Mouse (Mus musculus) heart, embryonic 13.5 days (tissue): Measurements from ENCODE around the gene Egflam. TPM values are rescaled to one million over a fixed set of nuclear protein-coding genes. Genes with fewer than 3 reads are reported as not detected.
A peak's percentile ranks its signal among the peaks of the same experiment; 100 is the strongest.

Source experiments
- ATAC-seq: fragments of 200-750 bp; cut with Nextera tagmentation; 2 replicates; pipeline ENCODE4 v1.8.0; 2017; ENCODE audit warnings: moderate TSS enrichment; ENCODE audit not compliant: insufficient number of reproducible peaks, low FRiP score, low TSS enrichment; ENCODE audit errors: extremely low read depth
- H3K27ac ChIP-seq: fragments of 300-500 bp; sonication (generic); replicated peaks from 2 replicates; pipeline ENCODE4 v1.5.1; 2015; ENCODE audit warnings: moderate library complexity, mild to moderate bottlenecking, inconsistent platforms
- H3K27me3 ChIP-seq: fragments of 300-500 bp; sonication (generic); replicated peaks from 2 replicates; pipeline ENCODE4 v1.6.1; 2015; ENCODE audit warnings: mild to moderate bottlenecking, inconsistent platforms
- H3K36me3 ChIP-seq: fragments of 300-500 bp; sonication (generic); 2 replicates; pipeline ENCODE4 v1.6.1; 2015; ENCODE audit warnings: mild to moderate bottlenecking, inconsistent platforms
- H3K4me1 ChIP-seq: fragments of 300-500 bp; sonication (generic); 2 replicates; pipeline ENCODE4 v1.6.1; 2015; ENCODE audit warnings: inconsistent platforms
- H3K4me2 ChIP-seq: fragments of 300-500 bp; sonication (generic); 2 replicates; pipeline ENCODE4 v1.6.1; 2015; ENCODE audit warnings: inconsistent platforms, mild to moderate bottlenecking, moderate library complexity
- H3K4me3 ChIP-seq: fragments of 300-500 bp; sonication (generic); 2 replicates; pipeline ENCODE4 v1.5.1; 2015; ENCODE audit warnings: moderate library complexity, mild to moderate bottlenecking, inconsistent platforms
- H3K9ac ChIP-seq: fragments of 300-500 bp; sonication (generic); 2 replicates; pipeline ENCODE4 v1.6.1; 2015; ENCODE audit warnings: inconsistent platforms, mild to moderate bottlenecking, moderate library complexity
- H3K9me3 ChIP-seq: fragments of 300-500 bp; sonication (generic); 2 replicates; pipeline ENCODE4 v1.6.1; 2016; ENCODE audit warnings: inconsistent platforms
- WGBS: fragments of 180-500 bp; shearing (Covaris S2); methylation state at CpG from one replicate; pipeline ENCODE4 v1.1.7; 2015; ENCODE audit warnings: mixed read lengths; 5-methylcytosine and 5-hydroxymethylcytosine counted together
- polyA plus RNA-seq: library from polyadenylated mRNA; unstranded; fragments of >200 nt; fragmentation: Nextera tagmentation; extraction: Ambion mirVana; gene quantifications from 2 replicates; pipeline ENCODE4 v1.2.1, GENCODE M21; 2015

Egflam gene
- polyA plus RNA-seq, 1 experiment from 2014 or later = 10.3 TPM

DNA sequence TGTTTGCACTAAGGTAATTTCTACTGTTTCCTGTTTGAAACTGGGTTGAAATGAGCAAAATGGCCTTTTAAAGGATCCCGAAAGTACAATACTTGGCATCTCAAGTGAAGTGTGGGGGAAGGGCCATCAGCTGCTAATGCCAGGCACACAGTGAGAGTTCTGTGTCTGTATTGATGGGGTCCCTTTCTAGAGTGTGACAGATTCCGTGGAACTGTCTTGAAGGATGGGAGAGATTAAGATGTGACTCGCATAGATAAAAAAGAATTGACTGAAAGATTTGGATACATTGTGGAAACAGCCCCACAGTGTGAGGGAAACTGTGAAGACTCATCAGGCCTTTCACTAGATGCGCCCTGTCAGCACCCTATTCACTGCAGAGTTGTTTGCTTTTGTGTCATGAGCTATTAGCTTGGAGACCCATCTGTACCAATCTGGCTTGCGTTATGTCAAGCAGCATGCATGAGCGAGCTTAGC, 203.4 kb downstream of the Egflam start:
- WGBS = 56% methylated on average over 6 of the region's 6 CpGs
- Histone ChIP-seq H3K9me3 (no peaks in the 10 kb centered on the region), H3K27me3 (no peaks in the 10 kb centered on the region), H3K27ac (no peak overlapping the region), H3K4me2 (peak overlapping the region; percentile 28; the same call in 1 of the 2 replicates), H3K4me1 (peaks cover 55% of the 10 kb centered on the region), H3K4me3 (no peak overlapping the region), H3K9ac (no peak overlapping the region), H3K36me3 (peaks cover 29% of the 10 kb centered on the region)
- no peak for ATAC-seq

DNA sequence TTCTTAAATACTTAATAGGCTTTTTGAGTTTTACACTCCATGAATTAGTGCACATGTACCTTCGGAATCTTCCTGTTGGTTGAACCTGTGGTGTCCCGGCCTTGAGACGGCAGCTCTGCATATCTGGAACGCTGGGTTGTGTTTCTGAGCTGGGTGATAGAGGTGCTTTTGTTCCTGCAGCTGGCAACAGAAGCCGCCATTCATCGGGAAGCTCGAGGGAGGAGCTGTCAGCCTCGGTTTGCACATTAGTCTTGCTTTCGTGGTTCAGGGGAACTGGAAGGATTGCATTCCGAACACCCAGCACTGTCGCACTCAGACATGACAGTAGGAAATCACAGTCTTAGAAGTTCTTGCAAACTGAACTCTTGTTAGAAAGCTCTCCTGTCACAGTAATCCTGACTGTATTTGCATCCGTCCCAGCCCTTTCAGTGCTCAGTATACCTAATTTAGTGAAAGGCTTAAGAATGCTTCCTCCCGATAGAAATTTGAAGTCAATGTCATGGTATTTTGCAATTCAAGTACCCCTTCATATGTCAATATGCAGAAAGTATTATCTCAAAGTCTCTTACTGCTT, 204.0 kb downstream of the Egflam start:
- Histone ChIP-seq H3K27me3 (no peaks in the 10 kb centered on the region), H3K27ac (peak overlapping the region; percentile 69), H3K4me3 (no peak overlapping the region), H3K4me1 (peaks cover 61% of the 10 kb centered on the region), H3K36me3 (peaks cover 34% of the 10 kb centered on the region), H3K9me3 (no peaks in the 10 kb centered on the region), H3K4me2 (peak overlapping the region; percentile 28; the same call in 1 of the 2 replicates), H3K9ac (peak overlapping the region; percentile 41; the same call in 1 of the 2 replicates)
- 21% methylated on average over 13 of the region's 13 CpGs for whole genome bisulfite sequencing
- ATAC-seq = no peak

DNA sequence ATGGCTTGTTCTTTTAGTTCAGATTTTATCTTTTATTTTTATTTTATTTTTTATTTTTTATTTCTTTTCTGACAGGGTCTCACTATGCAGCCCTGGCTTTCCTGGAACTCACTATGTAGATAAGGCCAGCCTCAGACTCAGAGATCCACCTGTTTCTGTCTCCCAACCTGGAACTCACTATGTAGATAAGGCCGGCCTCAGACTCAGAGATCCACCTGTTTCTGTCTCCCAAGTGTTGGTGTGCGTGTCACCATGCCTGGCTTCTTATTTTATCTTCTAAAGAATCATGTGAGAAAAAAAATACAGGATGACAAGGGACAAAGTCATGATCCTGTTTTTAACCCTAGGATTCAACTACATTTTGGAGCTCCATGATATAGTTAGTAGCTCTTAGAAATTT, 205.6 kb downstream of the Egflam start:
- ATAC-seq = no peak
- Histone ChIP-seq H3K27me3 (no peaks in the 10 kb centered on the region), H3K4me2 (no peak overlapping the region), H3K4me1 (peaks cover 58% of the 10 kb centered on the region), H3K9ac (no peak overlapping the region), H3K9me3 (no peaks in the 10 kb centered on the region), H3K4me3 (no peak overlapping the region), H3K27ac (no peak overlapping the region), H3K36me3 (peaks cover 41% of the 10 kb centered on the region)
- 88% methylated on average over 2 of the region's 2 CpGs for WGBS

DNA sequence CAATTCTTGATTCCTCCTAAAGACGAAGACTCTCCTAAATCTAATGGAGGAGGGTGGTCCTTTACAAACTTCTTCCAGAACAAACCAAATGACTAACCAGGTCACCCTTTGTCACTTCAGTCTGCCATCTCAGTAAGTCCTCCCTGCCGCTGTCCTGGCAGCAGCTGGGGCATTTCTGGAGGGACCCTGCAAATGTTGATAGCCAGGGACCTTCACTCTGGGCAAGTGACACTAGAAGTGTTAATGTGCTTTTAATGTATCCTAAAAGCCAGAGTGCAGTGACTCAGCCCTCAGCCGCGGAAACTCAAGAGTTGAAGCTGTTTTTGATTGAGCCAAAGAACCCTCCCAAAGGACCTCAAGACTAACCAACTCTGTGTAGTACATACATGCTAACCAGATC, 207.1 kb downstream of the Egflam start:
- H3K4me2 ChIP-seq = no peak overlapping the region
- ATAC-seq = no peak
- H3K9ac ChIP-seq = peak overlapping the region; percentile 21
- H3K27ac ChIP-seq = peak overlapping the region; percentile 87; the same call in 1 of the 2 replicates
- H3K27me3 ChIP-seq = no peaks in the 10 kb centered on the region
- no peaks in the 10 kb centered on the region for H3K9me3 ChIP-seq
- H3K4me3 ChIP-seq = no peak overlapping the region
- H3K36me3 ChIP-seq = peaks cover 56% of the 10 kb centered on the region
- 63% methylated on average over 4 of the region's 4 CpGs for WGBS
- peaks cover 58% of the 10 kb centered on the region for H3K4me1 ChIP-seq

DNA sequence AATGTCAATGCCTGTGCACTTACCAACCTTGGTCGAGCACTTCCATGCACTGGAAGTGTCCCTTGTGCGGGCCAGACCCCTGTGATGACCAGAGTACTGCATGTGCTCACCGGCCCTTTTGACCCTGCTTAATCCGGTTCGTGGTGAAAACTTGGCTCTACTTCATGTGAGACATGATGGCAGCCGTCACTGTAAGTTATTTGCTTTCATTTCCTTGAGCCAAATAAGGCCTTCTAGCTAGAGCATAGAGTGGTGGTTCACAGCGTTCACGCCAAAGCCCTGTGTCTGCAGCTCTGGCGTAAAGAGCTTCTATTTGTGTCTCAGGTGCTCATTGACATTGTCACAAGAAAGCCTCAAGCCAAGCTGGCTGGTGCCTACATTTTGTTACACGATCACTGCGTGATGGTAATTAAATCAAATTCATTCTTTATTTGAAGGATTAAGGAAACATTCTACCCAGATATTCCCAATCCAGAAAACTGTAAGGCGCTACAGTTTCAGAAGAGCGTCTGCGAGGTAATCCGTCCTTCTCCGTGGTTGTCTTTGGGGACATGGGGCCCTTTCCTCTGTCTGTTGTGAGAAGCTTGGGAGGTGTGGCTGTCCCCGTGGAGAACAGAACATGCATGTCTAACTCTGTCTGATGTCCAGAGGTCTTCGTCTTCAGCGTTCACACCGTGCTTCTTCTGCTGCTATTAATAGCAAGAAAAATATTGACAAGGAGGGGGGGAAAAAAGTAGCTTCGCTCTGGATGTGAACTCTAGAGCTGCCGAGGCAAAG, 208.3 kb downstream of the Egflam start:
- H3K36me3 ChIP-seq = peaks cover 68% of the 10 kb centered on the region
- WGBS = 51% methylated on average over 22 of the region's 22 CpGs
- H3K9ac ChIP-seq = peak overlapping the region; percentile 28; the same call in 1 of the 2 replicates
- no peaks in the 10 kb centered on the region for H3K27me3 ChIP-seq
- H3K9me3 ChIP-seq = peaks cover 2% of the 10 kb centered on the region; the same call in 1 of the 2 replicates
- peaks cover 49% of the 10 kb centered on the region for H3K4me1 ChIP-seq
- H3K27ac ChIP-seq = peak overlapping the region; percentile 87
- H3K4me3 ChIP-seq = no peak overlapping the region
- ATAC-seq = peak; percentile 51; the same call in 1 of the 2 replicates
- peak overlapping the region; percentile 13; the same call in 1 of the 2 replicates for H3K4me2 ChIP-seq

DNA sequence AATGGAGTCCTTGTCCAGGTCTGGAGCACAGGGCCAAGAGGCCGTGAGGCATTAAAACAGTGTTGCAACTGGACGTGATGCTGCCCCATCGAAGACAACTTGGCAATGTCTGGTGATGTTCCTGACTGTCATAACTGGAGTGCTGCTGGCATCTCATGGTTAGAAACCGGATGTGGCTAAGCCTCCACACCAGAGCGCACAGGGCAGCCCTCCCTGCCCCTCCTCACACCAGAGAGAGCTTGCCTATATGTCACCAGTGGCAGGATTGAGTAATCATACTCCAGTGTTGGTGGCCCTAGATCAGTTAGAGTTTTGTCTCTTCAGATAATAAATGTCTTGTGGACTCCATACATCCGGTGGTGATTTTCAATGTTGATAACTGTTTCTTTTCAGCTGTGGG, 210.5 kb downstream of the Egflam start:
- no peak overlapping the region for H3K4me2 ChIP-seq
- peaks cover 31% of the 10 kb centered on the region for H3K4me1 ChIP-seq
- H3K36me3 ChIP-seq = peaks cover 83% of the 10 kb centered on the region
- H3K9ac ChIP-seq = no peak overlapping the region
- 85% methylated on average over 6 of the region's 6 CpGs for WGBS
- no peak overlapping the region for H3K4me3 ChIP-seq
- H3K27me3 ChIP-seq = no peaks in the 10 kb centered on the region
- ATAC-seq = no peak
- peaks cover 5% of the 10 kb centered on the region; the same call in 1 of the 2 replicates for H3K9me3 ChIP-seq
- H3K27ac ChIP-seq = no peak overlapping the region

DNA sequence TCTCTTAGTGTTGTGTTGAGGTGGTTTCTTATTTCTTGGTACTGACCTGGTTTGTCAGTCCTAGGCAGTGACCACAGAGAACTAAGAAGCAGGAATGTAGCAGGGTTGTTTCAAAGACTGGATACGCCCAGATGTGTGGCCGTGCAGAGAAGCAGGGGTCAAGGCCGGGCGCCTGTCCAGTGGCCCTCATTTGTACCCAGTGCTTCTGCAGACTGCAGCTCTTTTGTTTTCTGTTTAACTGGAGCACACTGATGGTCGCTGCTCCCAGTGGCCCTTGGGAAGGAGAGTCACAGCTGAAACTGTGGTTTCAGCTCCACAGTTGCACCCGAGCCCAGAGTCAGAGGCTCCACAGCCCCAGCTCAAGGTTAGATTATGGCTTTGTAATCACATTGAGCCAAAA, 217.6 kb downstream of the Egflam start:
- peaks cover 5% of the 10 kb centered on the region; the same call in 1 of the 2 replicates for H3K9me3 ChIP-seq
- H3K36me3 ChIP-seq = peaks cover 88% of the 10 kb centered on the region
- no peaks in the 10 kb centered on the region for H3K4me1 ChIP-seq
- ATAC-seq = no peak
- H3K4me2 ChIP-seq = no peak overlapping the region
- H3K4me3 ChIP-seq = no peak overlapping the region
- no peak overlapping the region for H3K9ac ChIP-seq
- WGBS = 88% methylated on average over 6 of the region's 6 CpGs
- no peaks in the 10 kb centered on the region for H3K27me3 ChIP-seq
- no peak overlapping the region for H3K27ac ChIP-seq

DNA sequence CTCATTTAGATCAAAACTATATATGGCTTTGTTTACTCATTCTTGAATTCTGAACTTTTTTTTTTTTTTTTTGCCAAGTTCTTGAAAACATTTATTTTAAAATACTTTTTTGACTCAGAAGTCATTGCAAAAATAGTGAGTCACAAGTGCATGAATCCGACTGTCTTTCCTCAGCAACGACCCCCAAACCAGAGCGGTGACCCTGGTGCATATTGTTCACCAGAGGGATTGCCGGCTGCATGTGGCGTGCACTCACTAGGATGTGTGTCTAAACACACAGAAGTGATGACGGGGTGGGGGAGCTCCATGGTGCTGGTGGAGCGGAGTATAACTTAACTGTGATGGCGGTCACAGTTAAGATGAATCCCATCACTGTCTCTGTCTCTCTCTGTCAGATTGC, 224.4 kb downstream of the Egflam start:
- WGBS = 82% methylated on average over 8 of the region's 8 CpGs
- no peak for ATAC-seq
- H3K36me3 ChIP-seq = peaks cover 80% of the 10 kb centered on the region

DNA sequence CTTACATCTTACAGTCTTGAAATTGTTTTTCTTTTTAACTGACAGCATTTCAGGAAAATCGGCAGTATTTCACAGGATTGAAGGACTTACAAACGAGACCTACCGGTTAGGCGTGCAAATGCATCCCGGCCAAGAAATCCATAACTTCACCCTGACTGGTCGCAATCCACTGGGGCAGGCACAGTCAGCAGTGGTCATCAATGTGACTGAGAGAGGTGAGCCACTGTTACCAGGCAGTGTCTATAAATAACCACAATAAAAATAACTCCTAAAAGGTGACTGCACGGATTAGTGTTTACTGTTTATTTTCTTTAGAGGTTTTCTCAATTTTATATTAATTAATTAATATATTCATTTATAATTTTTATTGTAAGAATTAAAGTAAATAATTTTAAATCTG, 224.8 kb downstream of the Egflam start:
- no peak overlapping the region for H3K9ac ChIP-seq
- peak overlapping the region; percentile 58 for H3K27ac ChIP-seq
- ATAC-seq = no peak
- WGBS = 54% methylated on average over 7 of the region's 7 CpGs
- no peaks in the 10 kb centered on the region for H3K27me3 ChIP-seq
- H3K4me3 ChIP-seq = no peak overlapping the region
- H3K4me1 ChIP-seq = peaks cover 17% of the 10 kb centered on the region
- H3K9me3 ChIP-seq = no peaks in the 10 kb centered on the region
- H3K36me3 ChIP-seq = peaks cover 81% of the 10 kb centered on the region
- peak overlapping the region; percentile 9; the same call in 1 of the 2 replicates for H3K4me2 ChIP-seq

More for the DNA sequence above, 224.4 kb downstream of the Egflam start:
- no peaks in the 10 kb centered on the region for H3K27me3 ChIP-seq
- H3K4me3 ChIP-seq = no peak overlapping the region
- no peak overlapping the region for H3K9ac ChIP-seq
- H3K27ac ChIP-seq = no peak overlapping the region
- no peaks in the 10 kb centered on the region for H3K9me3 ChIP-seq
- no peak overlapping the region for H3K4me2 ChIP-seq
- H3K4me1 ChIP-seq = peaks cover 17% of the 10 kb centered on the region

DNA sequence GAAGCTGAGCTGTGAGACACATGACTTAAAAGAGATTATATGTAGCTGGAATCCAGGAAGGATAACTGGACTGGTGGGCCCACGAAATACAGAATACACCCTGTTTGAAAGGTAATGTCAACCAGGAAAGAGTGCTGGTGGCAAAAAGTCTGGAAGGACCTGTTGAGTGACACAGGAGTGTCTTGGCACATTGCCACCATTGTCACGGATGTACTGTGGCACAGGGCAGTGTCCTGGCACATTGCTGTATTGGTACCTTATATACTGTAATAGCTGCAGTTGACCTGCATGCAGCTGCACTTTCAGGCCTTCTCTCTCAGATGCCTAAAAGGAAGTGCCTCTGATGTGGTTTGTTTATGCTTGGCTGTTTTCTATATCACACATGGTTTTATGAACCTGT, 225.3 kb downstream of the Egflam start:
- ATAC-seq = no peak
- Histone ChIP-seq H3K9me3 (no peaks in the 10 kb centered on the region), H3K27me3 (no peaks in the 10 kb centered on the region), H3K4me3 (no peak overlapping the region), H3K4me2 (peak overlapping the region; percentile 9; the same call in 1 of the 2 replicates), H3K36me3 (peaks cover 81% of the 10 kb centered on the region), H3K27ac (peak overlapping the region; percentile 58), H3K9ac (no peak overlapping the region), H3K4me1 (peaks cover 18% of the 10 kb centered on the region)
- WGBS = 27% methylated on average over 2 of the region's 2 CpGs

DNA sequence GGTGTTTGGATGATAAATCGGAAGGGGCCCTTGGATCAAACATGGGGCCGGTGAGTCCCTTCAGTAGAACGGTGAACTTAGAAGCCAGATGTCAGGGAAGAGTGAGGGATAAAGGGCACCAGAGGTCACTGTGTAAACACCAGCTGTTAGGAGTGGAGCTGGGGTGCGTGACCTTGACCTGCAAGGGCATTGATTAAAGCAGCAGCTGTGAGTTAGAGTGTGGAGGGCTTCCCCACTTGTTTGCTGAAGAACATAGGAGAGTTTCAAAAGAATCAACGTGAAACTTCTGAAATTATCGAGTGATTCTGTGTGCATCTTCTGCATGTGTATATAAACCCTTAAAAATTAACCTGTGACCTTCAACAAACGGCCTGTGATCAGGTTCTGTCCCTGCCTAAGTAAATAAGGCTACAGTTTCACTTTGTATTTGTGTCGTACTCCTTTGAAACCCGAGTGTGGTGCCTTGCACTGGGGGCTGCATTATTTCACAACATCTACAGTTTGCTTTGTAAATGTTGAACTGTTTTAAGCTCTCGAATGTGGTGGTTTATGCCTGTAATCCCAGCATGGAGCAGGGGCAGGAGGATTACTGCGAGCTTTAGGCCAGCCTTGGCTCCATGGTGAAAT, 230.2 kb downstream of the Egflam start:
- Histone ChIP-seq H3K27me3 (no peaks in the 10 kb centered on the region), H3K27ac (no peak overlapping the region), H3K36me3 (peaks cover 79% of the 10 kb centered on the region), H3K9me3 (no peaks in the 10 kb centered on the region), H3K4me2 (no peak overlapping the region), H3K4me1 (peaks cover 29% of the 10 kb centered on the region), H3K4me3 (no peak overlapping the region), H3K9ac (no peak overlapping the region)
- ATAC-seq = no peak
- WGBS = 71% methylated on average over 11 of the region's 11 CpGs
